Mouse (Mus musculus) ovary, postnatal 14 days (tissue): ENCODE data around the gene Klf13.
A peak's percentile ranks its signal among the peaks of the same experiment; 100 is the strongest.

Source experiments
- DNase-seq: peaks from one replicate; pipeline ENCODE4 v3.0.0; 2022; ENCODE audit warnings: low spot score

Gene Klf13

GRCm38 (mm10) chr7:63887034-63887551 is 51.6 kb downstream of the Klf13 start:
- DNase-seq = no peak

- DNase-seq = no peak
Observed at GRCm38 (mm10) chr7:63885025-63885424, 53.7 kb downstream of the Klf13 start.

DNA sequence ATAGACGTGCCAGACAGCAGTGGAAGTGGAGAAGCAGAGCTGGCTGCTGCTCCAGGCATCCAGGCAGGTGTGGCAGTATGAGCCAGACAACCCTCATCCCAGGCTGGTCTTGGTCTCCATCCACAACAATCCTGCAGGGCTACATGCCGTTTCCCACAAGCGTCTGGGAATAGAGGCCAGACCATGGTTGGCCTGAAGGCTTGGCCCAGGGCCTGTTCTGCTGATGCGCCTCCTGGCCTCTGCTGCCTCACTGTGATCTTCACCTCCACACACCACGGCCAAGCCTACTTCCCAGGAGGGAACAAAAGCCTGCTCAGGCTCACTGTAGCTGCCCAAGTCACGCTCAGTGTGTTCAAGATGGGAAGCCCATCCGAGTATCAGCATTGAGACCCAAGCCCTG is 56.0 kb downstream of the Klf13 start:
- DNase-seq = no peak

DNA sequence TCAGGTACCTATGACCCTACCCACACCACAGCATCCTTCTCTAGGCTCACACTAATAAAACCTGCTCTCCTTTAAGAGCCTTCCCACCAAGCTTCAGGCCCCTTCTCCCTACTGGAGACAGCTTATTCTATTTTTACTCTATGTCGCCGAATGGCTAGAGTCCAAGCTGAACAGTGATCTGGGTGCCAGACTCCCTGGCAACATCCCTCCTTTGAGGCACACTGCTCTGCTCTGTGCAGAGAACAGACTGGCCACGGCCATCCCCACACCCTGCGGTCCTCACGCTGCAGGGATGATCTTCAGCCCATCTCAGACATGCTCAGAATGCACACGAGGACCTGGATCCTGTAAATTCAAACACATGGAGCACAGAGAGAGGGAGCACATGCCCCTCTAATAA is 59.1 kb downstream of the Klf13 start:
- DNase-seq = no peak

DNA sequence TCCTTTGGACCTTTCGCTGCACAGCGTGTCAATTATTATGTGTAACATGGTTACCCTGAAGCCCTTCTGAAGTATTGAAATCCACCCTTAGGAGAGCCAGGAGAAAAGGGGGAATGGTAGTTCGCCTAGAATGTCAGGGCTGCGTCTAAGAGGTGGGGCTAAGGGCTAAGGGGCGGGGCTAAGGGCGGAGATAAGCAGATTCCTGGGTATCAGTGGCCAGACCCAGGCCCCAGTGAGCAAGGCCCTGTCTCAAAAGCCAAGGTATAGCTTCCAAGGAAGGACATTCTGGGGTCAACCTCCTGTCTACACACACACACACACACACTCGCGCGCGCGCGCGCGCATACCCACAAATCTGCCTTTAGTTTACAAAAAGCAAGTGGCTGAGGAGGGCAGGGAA is 61.1 kb downstream of the Klf13 start:
- no peak for DNase-seq

- DNase-seq = no peak
Observed at GRCm38 (mm10) chr7:63876640-63877039, 62.1 kb downstream of the Klf13 start.

DNA sequence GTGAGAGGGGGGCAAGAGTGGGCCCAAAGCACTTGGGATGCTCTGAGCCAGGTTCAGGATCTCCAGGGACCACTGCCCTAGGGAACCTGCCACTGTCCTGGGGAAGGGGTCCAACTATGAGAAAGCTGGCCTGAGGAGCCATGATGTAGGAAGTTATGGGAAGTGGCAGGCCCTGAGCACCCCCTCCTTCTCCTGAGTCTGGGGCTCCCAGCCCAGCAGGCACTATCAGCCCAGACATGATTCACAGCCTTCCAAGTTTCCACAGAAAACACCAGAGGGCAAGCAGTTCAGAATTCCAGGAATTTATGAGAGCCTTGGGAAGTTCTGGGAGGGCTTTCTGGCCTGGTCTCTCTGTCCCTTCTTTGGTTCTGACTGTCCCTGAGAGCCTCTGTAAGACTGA is 63.0 kb downstream of the Klf13 start:
- no peak for DNase-seq

- no peak for DNase-seq
Observed at GRCm38 (mm10) chr7:63873880-63874279, 64.8 kb downstream of the Klf13 start.

- no peak for DNase-seq
Observed at GRCm38 (mm10) chr7:63871698-63872097, 67.0 kb downstream of the Klf13 start.

DNA sequence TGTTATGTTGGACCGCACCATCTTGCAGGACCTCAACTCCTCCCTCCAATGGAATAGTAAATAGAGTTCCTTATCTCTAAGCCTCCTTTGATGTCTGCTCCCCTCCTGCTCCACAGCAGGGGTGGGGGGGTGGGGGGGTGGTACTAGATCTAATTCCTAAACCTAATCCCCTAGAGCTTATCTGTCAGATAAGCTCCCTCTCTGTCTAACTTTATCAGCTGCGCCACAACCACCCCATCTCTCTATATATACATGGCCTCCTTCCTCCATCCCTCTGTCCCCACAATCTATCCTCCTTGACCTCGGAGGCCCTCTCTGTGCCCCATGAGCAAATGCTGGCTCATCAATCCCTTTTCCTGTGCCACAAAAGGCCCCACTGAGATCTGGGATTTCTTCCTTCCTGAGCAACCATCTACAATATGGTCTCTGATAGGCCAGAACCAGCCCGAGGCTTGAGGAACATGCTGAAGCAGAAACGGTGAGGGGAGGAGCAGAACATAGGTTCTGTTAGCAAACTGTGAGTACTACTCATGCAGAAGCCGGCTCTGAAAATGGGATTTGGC is 70.3 kb downstream of the Klf13 start:
- DNase-seq = no peak

GRCm38 (mm10) chr7:63865911-63866310 is 72.8 kb downstream of the Klf13 start:
- no peak for DNase-seq

DNA sequence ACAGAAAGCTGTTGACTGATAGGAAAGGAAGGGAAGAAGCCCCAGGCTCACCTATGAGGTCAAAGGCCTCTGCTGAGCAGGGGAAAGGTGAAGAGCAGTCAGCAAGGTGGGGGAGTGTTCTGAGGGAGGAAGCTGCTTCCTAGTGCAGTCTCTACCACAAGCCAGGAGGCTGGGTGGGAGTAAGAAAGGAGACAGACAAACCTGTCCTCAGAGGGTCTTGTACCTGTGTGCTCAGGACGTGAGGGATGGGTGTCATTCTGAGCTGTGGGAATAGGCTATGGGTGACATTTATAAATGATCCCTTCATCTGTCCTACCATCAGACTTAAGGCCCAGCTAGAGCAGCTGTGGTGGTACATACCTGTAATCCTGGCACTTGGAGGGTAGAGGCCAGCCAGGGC is 75.7 kb downstream of the Klf13 start:
- DNase-seq = no peak

- DNase-seq = no peak
Observed at GRCm38 (mm10) chr7:63861123-63861522, 77.6 kb downstream of the Klf13 start.

DNA sequence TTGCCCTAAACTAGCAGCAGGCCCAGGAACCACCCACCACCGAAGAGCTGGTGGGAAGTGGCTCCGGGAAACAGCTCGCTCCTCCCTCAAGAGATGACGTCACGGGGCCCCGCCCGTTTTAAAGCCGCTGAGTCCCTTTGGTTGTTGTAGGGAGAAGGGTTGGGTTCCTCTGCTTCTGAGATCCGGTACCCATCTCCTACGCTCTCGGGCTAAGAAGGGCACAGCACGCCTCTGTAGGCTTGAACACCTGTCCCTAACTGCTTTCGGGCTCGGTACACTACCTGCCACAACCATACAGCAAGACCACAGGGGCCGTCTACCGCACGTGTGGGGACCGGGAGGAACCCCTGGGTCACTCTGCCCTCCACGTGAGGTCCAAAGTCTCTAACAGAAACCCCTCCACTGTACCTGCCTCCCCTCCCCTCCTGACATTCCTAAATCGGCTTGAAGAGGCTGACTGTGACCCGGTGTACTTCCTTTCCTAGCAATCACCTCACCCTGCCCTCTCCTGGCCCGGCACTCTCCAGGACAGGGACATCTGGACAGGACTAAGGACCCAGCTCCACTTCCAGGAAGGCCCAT is 80.1 kb downstream of the Klf13 start:
- DNase-seq = peak; percentile 73

- no peak for DNase-seq
Observed at GRCm38 (mm10) chr7:63857771-63858417, 80.8 kb downstream of the Klf13 start.

DNA sequence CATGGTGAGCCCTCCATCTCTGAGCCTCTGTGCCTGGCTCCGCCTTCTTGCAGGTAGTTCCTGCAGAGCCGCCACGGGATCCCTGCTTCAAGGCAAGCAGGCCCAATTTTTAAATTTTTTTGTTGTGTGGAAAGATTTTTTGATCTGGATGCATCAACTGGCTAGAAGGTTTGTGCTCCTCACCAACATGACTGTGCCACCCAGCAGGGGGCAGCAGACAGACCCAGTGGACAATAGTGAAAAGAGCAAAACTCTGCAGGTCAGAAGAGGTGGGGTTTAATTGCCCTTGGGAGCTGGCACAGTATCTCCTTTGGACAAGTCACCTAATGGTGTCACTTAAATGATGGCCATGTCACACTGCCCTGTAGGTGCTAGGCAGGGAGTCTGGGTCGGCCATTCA is 83.4 kb downstream of the Klf13 start:
- DNase-seq = peak; percentile 72

DNA sequence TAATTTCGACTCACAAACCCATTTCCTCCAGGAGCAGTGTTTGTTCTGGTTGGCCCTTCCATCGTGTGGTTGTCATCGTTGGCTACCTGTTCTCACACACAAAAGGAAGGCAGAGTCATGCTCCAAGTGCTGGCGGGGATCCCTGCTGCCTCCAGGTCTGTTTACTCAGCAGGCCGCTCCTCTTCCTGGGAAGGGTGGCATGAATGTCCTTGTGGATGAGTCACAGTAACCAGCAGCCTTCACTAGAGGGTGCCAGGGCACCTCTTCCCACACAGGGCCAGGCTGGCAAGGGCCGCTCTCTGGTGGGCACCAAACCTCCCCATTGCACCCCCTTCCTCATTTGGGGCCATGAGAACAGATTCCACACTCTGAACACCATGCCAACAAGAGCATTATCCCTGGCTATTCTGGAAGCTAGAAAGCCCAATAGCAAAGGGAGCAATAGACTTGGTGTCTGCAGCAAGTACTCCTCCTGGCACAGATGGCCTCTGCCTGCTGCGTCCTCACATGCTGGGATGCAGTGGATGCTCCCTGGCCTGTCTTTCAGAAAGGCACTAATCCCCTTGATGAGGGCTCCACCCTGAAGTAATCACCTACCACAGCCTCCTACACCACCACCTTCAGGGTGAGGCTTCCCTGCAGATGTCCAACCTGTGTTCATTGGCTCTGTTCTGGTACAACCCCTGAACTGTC is 86.7 kb downstream of the Klf13 start:
- DNase-seq = peak; percentile 22
